Mouse (Mus musculus) heart, embryonic 15.5 days (tissue): ENCODE results near the gene Alox8. TPM values are rescaled to one million over a fixed set of nuclear protein-coding genes. Genes with fewer than 3 reads are reported as not detected.

Experiments used
- ATAC-seq: fragments of 200-750 bp; cut with Nextera tagmentation; replicated peaks from 2 replicates; pipeline ENCODE4 v1.8.0; 2017; ENCODE audit warnings: low read depth, moderate TSS enrichment; ENCODE audit not compliant: insufficient number of reproducible peaks, insufficient read depth, low FRiP score
- H3K27ac ChIP-seq: fragments of 300-500 bp; sonication (generic); 2 replicates; pipeline ENCODE4 v1.5.1; 2015; ENCODE audit warnings: mild to moderate bottlenecking, inconsistent platforms
- H3K27me3 ChIP-seq: fragments of 300-500 bp; sonication (generic); 2 replicates; pipeline ENCODE4 v1.6.1; 2015; ENCODE audit warnings: inconsistent platforms
- H3K36me3 ChIP-seq: fragments of 300-500 bp; sonication (generic); 2 replicates; pipeline ENCODE4 v1.6.1; 2015; ENCODE audit warnings: mild to moderate bottlenecking, inconsistent platforms
- H3K4me1 ChIP-seq: fragments of 300-500 bp; sonication (generic); replicated peaks from 2 replicates; pipeline ENCODE4 v1.6.1; 2015; ENCODE audit warnings: inconsistent platforms
- H3K4me2 ChIP-seq: fragments of 300-500 bp; sonication (generic); 2 replicates; pipeline ENCODE4 v1.6.1; 2015; ENCODE audit warnings: inconsistent platforms, mild to moderate bottlenecking, moderate library complexity
- H3K4me3 ChIP-seq: fragments of 300-500 bp; sonication (generic); 2 replicates; pipeline ENCODE4 v1.5.1; 2015; ENCODE audit warnings: mild to moderate bottlenecking, inconsistent platforms
- H3K9ac ChIP-seq: fragments of 300-500 bp; sonication (generic); 2 replicates; pipeline ENCODE4 v1.6.1; 2015; ENCODE audit warnings: mild to moderate bottlenecking, inconsistent platforms
- H3K9me3 ChIP-seq: fragments of 300-500 bp; sonication (generic); replicated peaks from 2 replicates; pipeline ENCODE4 v1.6.1; 2016; ENCODE audit warnings: inconsistent platforms
- WGBS: fragments of 180-500 bp; shearing (Covaris S2); methylation state at CpG from one replicate; pipeline ENCODE4 v1.1.7; 2015; ENCODE audit warnings: mixed read lengths; 5-methylcytosine and 5-hydroxymethylcytosine counted together
- polyA plus RNA-seq: library from polyadenylated mRNA; unstranded; fragments of >200 nt; fragmentation: Nextera tagmentation; extraction: Ambion mirVana; gene quantifications from 2 replicates; pipeline ENCODE4 v1.2.1, GENCODE M21; 2015

Alox8 gene
- polyA plus RNA-seq: 1.9 and 2.1 TPM in 2 replicates

GRCm38 (mm10) chr11:69197743-69198142, at the start of gene Alox8:
Gene Alox8, minus strand, starts transcription at chr11:69197843.
- peak within 1 kb of the TSS; percentile 37 for H3K4me3 ChIP-seq
- H3K27me3 ChIP-seq: peaks cover 35% of the 10 kb centered on the region
- H3K36me3 ChIP-seq: no peaks in the 10 kb centered on the region
- 34% methylated on average over 6 of the region's 6 CpGs for WGBS
- no peak for ATAC-seq
- peak within 1 kb of the TSS; percentile 68 for H3K4me2 ChIP-seq
- peak within 1 kb of the TSS; percentile 36; the same call in 1 of the 2 replicates for H3K9ac ChIP-seq
- H3K27ac ChIP-seq: no peak within 1 kb of the TSS
- no peaks in the 10 kb centered on the region for H3K9me3 ChIP-seq
- H3K4me1 ChIP-seq: peaks cover 12% of the 10 kb centered on the region

GRCm38 (mm10) chr11:69245643-69246042, 48.0 kb upstream of the Alox8 start:
- Histone ChIP-seq H3K4me1 (peaks cover 14% of the 10 kb centered on the region), H3K27me3 (no peaks in the 10 kb centered on the region), H3K9ac (no peak overlapping the region), H3K27ac (peak overlapping the region; percentile 80), H3K4me3 (peak overlapping the region; percentile 13), H3K36me3 (no peaks in the 10 kb centered on the region), H3K9me3 (no peaks in the 10 kb centered on the region), H3K4me2 (peak overlapping the region; percentile 51)
- ATAC-seq: peak; percentile 48; the same call in 1 of the 2 replicates
- 8% methylated on average over 2 of the region's 2 CpGs for WGBS

- ATAC-seq: no peak
- 10% methylated on average over 2 of the region's 2 CpGs for WGBS
- peak overlapping the region; percentile 51 for H3K4me2 ChIP-seq
Measured at GRCm38 (mm10) chr11:69244911-69245310, 47.3 kb upstream of the Alox8 start.

GRCm38 (mm10) chr11:69236926-69237260, 39.2 kb upstream of the Alox8 start, which contains the start of gene Gucy2e:
Gene Gucy2e, minus strand, starts transcription at chr11:69237036.
- Histone ChIP-seq H3K27me3 (peaks cover 58% of the 10 kb centered on the region), H3K4me2 (peak within 1 kb of the TSS; percentile 79), H3K4me1 (peaks cover 21% of the 10 kb centered on the region), H3K27ac (no peak within 1 kb of the TSS), H3K4me3 (peak within 1 kb of the TSS; percentile 41), H3K9ac (peak within 1 kb of the TSS; percentile 32), H3K9me3 (no peaks in the 10 kb centered on the region), H3K36me3 (no peaks in the 10 kb centered on the region)
- 24% methylated on average over 13 of the region's 13 CpGs for WGBS
- ATAC-seq: no peak

More at GRCm38 (mm10) chr11:69244911-69245310, 47.3 kb upstream of the Alox8 start:
- Histone ChIP-seq H3K9me3 (no peaks in the 10 kb centered on the region), H3K27ac (no peak overlapping the region), H3K9ac (no peak overlapping the region), H3K4me3 (0 out of 2 replicates have a peak overlapping the region, but pooled peaks have one; percentile 13), H3K36me3 (no peaks in the 10 kb centered on the region), H3K27me3 (no peaks in the 10 kb centered on the region), H3K4me1 (peaks cover 14% of the 10 kb centered on the region)

GRCm38 (mm10) chr11:69236061-69236925, 38.6 kb upstream of the Alox8 start:
- H3K27ac ChIP-seq: no peak overlapping the region
- ATAC-seq: 0 out of 2 replicates have a peak, but pooled peaks have one; percentile 11
- H3K9ac ChIP-seq: peak overlapping the region; percentile 32
- no peaks in the 10 kb centered on the region for H3K36me3 ChIP-seq
- WGBS: 4% methylated on average over 51 of the region's 51 CpGs
- H3K4me1 ChIP-seq: peaks cover 21% of the 10 kb centered on the region
- H3K4me3 ChIP-seq: peak overlapping the region; percentile 41
- peak overlapping the region; percentile 79 for H3K4me2 ChIP-seq
- H3K27me3 ChIP-seq: peaks cover 58% of the 10 kb centered on the region
- no peaks in the 10 kb centered on the region for H3K9me3 ChIP-seq

- 2% methylated on average over 33 of the region's 33 CpGs for WGBS
- Histone ChIP-seq H3K27me3 (peaks cover 58% of the 10 kb centered on the region), H3K27ac (no peak overlapping the region), H3K36me3 (no peaks in the 10 kb centered on the region), H3K4me2 (peak overlapping the region; percentile 79), H3K4me3 (peak overlapping the region; percentile 41), H3K4me1 (peaks cover 21% of the 10 kb centered on the region), H3K9ac (peak overlapping the region; percentile 32), H3K9me3 (no peaks in the 10 kb centered on the region)
- peak; percentile 77 for ATAC-seq
Measured at GRCm38 (mm10) chr11:69235285-69236060, 37.8 kb upstream of the Alox8 start.

- Histone ChIP-seq H3K4me1 (peaks cover 21% of the 10 kb centered on the region), H3K9me3 (no peaks in the 10 kb centered on the region), H3K27me3 (peaks cover 57% of the 10 kb centered on the region), H3K9ac (no peak overlapping the region; the same call in 1 of the 2 replicates), H3K27ac (no peak overlapping the region), H3K36me3 (no peaks in the 10 kb centered on the region), H3K4me3 (no peak overlapping the region), H3K4me2 (no peak overlapping the region)
- 56% methylated on average over 2 of the region's 2 CpGs for WGBS
- ATAC-seq: no peak
Measured at GRCm38 (mm10) chr11:69233141-69233540, 35.5 kb upstream of the Alox8 start.

GRCm38 (mm10) chr11:69230420-69230819, 32.8 kb upstream of the Alox8 start:
- Histone ChIP-seq H3K4me3 (no peak overlapping the region), H3K9ac (no peak overlapping the region), H3K4me1 (peaks cover 7% of the 10 kb centered on the region), H3K27me3 (peaks cover 46% of the 10 kb centered on the region), H3K27ac (no peak overlapping the region), H3K9me3 (no peaks in the 10 kb centered on the region), H3K4me2 (no peak overlapping the region), H3K36me3 (no peaks in the 10 kb centered on the region)
- no peak for ATAC-seq
- WGBS: 62% methylated on average over 4 of the region's 4 CpGs

GRCm38 (mm10) chr11:69225715-69226114, 28.1 kb upstream of the Alox8 start:
- Histone ChIP-seq H3K4me3 (no peak overlapping the region), H3K4me2 (no peak overlapping the region), H3K4me1 (peaks cover 9% of the 10 kb centered on the region), H3K9ac (no peak overlapping the region), H3K36me3 (no peaks in the 10 kb centered on the region), H3K9me3 (no peaks in the 10 kb centered on the region), H3K27me3 (peaks cover 25% of the 10 kb centered on the region), H3K27ac (no peak overlapping the region)
- no peak for ATAC-seq
- 46% methylated on average over 1 of the region's 1 CpGs for WGBS

GRCm38 (mm10) chr11:69223101-69223500, 25.5 kb upstream of the Alox8 start:
- Histone ChIP-seq H3K4me1 (peaks cover 13% of the 10 kb centered on the region), H3K9me3 (no peaks in the 10 kb centered on the region), H3K27ac (no peak overlapping the region), H3K9ac (no peak overlapping the region), H3K4me3 (no peak overlapping the region), H3K27me3 (peaks cover 20% of the 10 kb centered on the region), H3K36me3 (no peaks in the 10 kb centered on the region), H3K4me2 (no peak overlapping the region)
- ATAC-seq: no peak
- WGBS: 77% methylated on average over 4 of the region's 4 CpGs

- H3K27ac ChIP-seq: peak overlapping the region; percentile 45
- H3K4me1 ChIP-seq: peaks cover 13% of the 10 kb centered on the region
- H3K27me3 ChIP-seq: peaks cover 14% of the 10 kb centered on the region; the same call in 1 of the 2 replicates
- no peaks in the 10 kb centered on the region for H3K9me3 ChIP-seq
- H3K9ac ChIP-seq: no peak overlapping the region
- WGBS: 31% methylated on average over 4 of the region's 4 CpGs
- peak; percentile 82 for ATAC-seq
- no peaks in the 10 kb centered on the region for H3K36me3 ChIP-seq
- no peak overlapping the region for H3K4me3 ChIP-seq
- H3K4me2 ChIP-seq: no peak overlapping the region
Measured at GRCm38 (mm10) chr11:69221070-69221469, 23.4 kb upstream of the Alox8 start.
